Mouse (Mus musculus): Measurements from ENCODE around the gene Kdelr2. TPM values are rescaled to one million over a fixed set of nuclear protein-coding genes. Genes with fewer than 3 reads are reported as not detected.
"Not testable (repeated sequence)": the region's sequence is repeated elsewhere in the genome, so short reads cannot be mapped to it uniquely, and the experiment has no call there.

The Kdelr2 gene
- polyA plus RNA-seq, 1 experiment: 91.8 TPM

DNA sequence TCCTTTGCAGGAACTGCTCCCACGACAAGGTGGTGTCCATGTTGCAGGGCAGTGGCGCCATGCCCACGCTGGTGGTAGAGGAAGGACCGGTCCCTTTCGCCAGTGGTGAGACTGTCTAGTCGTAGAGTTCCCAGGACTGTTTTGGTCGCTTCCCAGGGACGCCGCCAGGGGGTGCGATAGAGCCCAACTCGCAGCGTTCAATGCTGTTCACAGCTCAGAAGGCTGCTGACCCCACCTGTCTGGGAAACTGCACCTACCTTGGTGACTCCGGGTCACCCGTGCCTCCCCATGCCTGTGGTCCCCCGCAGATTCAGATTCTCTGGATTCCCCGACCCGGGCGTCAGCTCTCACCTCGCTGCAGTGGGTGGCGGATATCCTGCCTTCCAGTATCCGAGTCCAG is 28.4 kb upstream of the Kdelr2 start:
- Histone ChIP-seq H3K4me3 (ENCODE audit: insufficient read depth, low read depth, low read length) (no peak overlapping the region), H3K4me1 (ENCODE audit: control insufficient read depth, insufficient read depth, low read length) (no peaks in the 10 kb centered on the region), H3K27me3 (replicated peaks; ENCODE audit: control insufficient read depth, insufficient read depth, low read length) (no peaks in the 10 kb centered on the region; the same call in 1 of the 2 replicates), H3K36me3 (ENCODE audit: control insufficient read depth, insufficient read depth, low read length) (no peaks in the 10 kb centered on the region), H3K27ac (ENCODE audit: insufficient read depth, low read depth, low read length) (no peak overlapping the region)
- peak; percentile 64 for DNase-seq
- WGBS: 8% methylated on average over 21 of the region's 21 CpGs
- TF ChIP-seq CTCF (conservative IDR thresholded peaks at IDR 0.05; ENCODE audit: insufficient read depth, insufficient read length, low read depth, low read length) (peak; percentile 75), POLR2A (IDR thresholded peaks at IDR 0.05; ENCODE audit: low read depth, low read length) (no peak)

- H3K27ac ChIP-seq (ENCODE audit: insufficient read depth, low read depth, low read length): no peak overlapping the region
- 84% methylated on average over 4 of the region's 4 CpGs for WGBS
- 0 out of 2 replicates have a peak, but pooled peaks have one; percentile 12 for TF ChIP-seq CTCF (conservative IDR thresholded peaks at IDR 0.05; ENCODE audit: insufficient read depth, insufficient read length, low read depth, low read length)
- TF ChIP-seq POLR2A (IDR thresholded peaks at IDR 0.05; ENCODE audit: low read depth, low read length): no peak
- no peaks in the 10 kb centered on the region for H3K27me3 ChIP-seq (replicated peaks; ENCODE audit: control insufficient read depth, insufficient read depth, low read length)
- no peak for DNase-seq
- H3K36me3 ChIP-seq (ENCODE audit: control insufficient read depth, insufficient read depth, low read length): no peaks in the 10 kb centered on the region
- H3K4me1 ChIP-seq (ENCODE audit: control insufficient read depth, insufficient read depth, low read length): no peaks in the 10 kb centered on the region
- no peak overlapping the region for H3K4me3 ChIP-seq (ENCODE audit: insufficient read depth, low read depth, low read length)
Measured at GRCm38 (mm10) chr5:143376156-143376555, 27.5 kb upstream of the Kdelr2 start.

DNA sequence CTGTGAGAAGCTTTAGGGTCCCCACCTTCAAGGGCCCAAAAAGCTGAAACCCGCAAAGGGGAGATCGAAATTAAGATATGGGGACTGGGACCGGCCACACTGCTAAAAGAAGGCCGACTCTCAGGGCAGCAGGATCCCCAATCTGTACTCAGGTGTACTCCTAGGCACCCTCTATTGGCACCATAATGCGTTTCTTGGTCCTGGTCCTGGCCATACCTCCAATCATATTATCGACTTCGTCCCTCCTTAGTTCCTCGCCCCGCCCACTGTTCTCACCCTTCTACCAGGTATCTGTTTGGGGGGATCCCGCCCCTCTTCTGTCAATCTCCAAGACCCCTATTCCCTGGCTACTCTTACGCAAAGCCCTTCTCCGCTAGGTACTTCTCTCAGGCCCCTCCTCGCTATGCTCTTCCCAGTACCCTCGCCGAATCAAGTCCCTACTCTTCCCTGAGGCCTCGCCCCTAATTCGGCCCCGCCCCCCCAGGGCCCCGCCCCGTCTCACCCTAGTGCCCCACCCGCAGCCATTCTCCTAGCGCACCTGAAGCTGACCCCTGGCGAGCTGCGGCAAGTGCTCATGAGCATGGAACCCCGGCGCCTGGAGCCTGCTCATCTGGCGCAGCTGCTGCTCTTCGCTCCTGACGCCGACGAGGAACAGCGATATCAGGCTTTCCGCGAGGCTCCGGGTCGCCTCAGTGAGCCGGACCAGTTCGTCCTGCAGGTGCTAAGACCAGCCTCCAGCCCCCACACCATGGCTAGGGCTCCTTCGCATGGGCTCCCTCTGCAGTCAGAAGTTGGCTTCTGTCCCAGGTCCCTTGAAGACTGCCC is 16.6 kb upstream of the Kdelr2 start:
- peaks cover 4% of the 10 kb centered on the region; the same call in 1 of the 2 replicates for H3K4me1 ChIP-seq (ENCODE audit: control insufficient read depth, insufficient read depth, low read length)
- no peak overlapping the region for H3K27ac ChIP-seq (ENCODE audit: insufficient read depth, low read depth, low read length)
- no peaks in the 10 kb centered on the region for H3K27me3 ChIP-seq (replicated peaks; ENCODE audit: control insufficient read depth, insufficient read depth, low read length)
- no peak for TF ChIP-seq CTCF (conservative IDR thresholded peaks at IDR 0.05; ENCODE audit: insufficient read depth, insufficient read length, low read depth, low read length)
- no peak for TF ChIP-seq POLR2A (IDR thresholded peaks at IDR 0.05; ENCODE audit: low read depth, low read length)
- H3K4me3 ChIP-seq (ENCODE audit: insufficient read depth, low read depth, low read length): no peak overlapping the region
- 10% methylated on average over 38 of the region's 39 CpGs for WGBS
- no peaks in the 10 kb centered on the region for H3K36me3 ChIP-seq (ENCODE audit: control insufficient read depth, insufficient read depth, low read length)
- peak; percentile 18 for DNase-seq

DNA sequence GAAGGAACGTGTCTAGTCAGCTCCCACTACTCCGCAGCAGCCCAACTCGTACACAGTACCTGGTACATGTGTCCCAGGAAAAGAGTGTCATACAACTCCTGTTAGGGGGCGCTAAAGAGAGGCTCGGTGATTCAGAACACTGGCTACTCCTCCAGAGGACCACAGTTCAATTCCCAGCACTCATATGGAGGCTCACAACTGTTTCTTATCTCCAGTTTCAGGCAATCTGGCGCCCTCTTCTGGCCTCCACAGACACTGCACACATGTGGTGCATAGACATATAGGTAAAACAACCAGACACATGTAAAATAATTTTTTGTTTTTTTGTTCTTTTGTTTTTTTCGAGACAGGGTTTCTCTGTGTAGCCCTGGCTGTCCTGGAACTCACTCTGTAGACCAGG is 9.5 kb upstream of the Kdelr2 start:
- TF ChIP-seq POLR2A (IDR thresholded peaks at IDR 0.05; ENCODE audit: low read depth, low read length) (no peak), CTCF (conservative IDR thresholded peaks at IDR 0.05; ENCODE audit: insufficient read depth, insufficient read length, low read depth, low read length) (0 out of 2 replicates have a peak, but pooled peaks have one; percentile 14)
- Histone ChIP-seq H3K4me1 (ENCODE audit: control insufficient read depth, insufficient read depth, low read length) (no peaks in the 10 kb centered on the region), H3K4me3 (ENCODE audit: insufficient read depth, low read depth, low read length) (no peak overlapping the region), H3K27ac (ENCODE audit: insufficient read depth, low read depth, low read length) (no peak overlapping the region), H3K27me3 (replicated peaks; ENCODE audit: control insufficient read depth, insufficient read depth, low read length) (no peaks in the 10 kb centered on the region), H3K36me3 (ENCODE audit: control insufficient read depth, insufficient read depth, low read length) (no peaks in the 10 kb centered on the region)
- no peak for DNase-seq
- WGBS: 83% methylated on average over 7 of the region's 7 CpGs

DNA sequence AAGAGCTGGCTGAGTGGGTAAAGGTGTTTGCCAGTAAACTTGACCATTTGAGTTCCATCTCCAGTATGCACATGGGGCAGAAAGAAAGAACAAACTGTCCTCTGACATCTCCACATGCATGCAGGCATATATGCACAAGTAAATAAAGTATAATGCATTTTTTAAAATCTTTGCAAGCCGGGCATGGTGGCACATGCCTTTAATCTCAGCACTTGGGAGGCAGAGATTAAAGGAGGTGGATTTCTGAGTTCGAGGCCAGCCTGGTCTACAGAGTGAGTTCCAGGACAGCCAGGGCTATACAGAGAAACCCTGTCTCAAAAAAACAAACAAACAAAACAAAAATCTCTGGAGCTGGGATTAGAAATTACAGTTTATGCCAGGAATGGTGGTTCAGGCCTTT is 8.7 kb upstream of the Kdelr2 start:
- not testable (repeated sequence) for H3K4me3 ChIP-seq (ENCODE audit: insufficient read depth, low read depth, low read length); H3K27ac ChIP-seq (ENCODE audit: insufficient read depth, low read depth, low read length); H3K4me1 ChIP-seq (ENCODE audit: control insufficient read depth, insufficient read depth, low read length); H3K36me3 ChIP-seq (ENCODE audit: control insufficient read depth, insufficient read depth, low read length); H3K27me3 ChIP-seq (replicated peaks; ENCODE audit: control insufficient read depth, insufficient read depth, low read length); DNase-seq
- WGBS: 95% methylated on average over 2 of the region's 2 CpGs

GRCm38 (mm10) chr5:143395649-143396048 is 8.0 kb upstream of the Kdelr2 start:
- no peaks in the 10 kb centered on the region for H3K27me3 ChIP-seq (replicated peaks; ENCODE audit: control insufficient read depth, insufficient read depth, low read length)
- H3K4me3 ChIP-seq (ENCODE audit: insufficient read depth, low read depth, low read length): no peak overlapping the region
- H3K36me3 ChIP-seq (ENCODE audit: control insufficient read depth, insufficient read depth, low read length): no peaks in the 10 kb centered on the region
- no peaks in the 10 kb centered on the region for H3K4me1 ChIP-seq (ENCODE audit: control insufficient read depth, insufficient read depth, low read length)
- TF ChIP-seq POLR2A (IDR thresholded peaks at IDR 0.05; ENCODE audit: low read depth, low read length) (no peak), CTCF (conservative IDR thresholded peaks at IDR 0.05; ENCODE audit: insufficient read depth, insufficient read length, low read depth, low read length) (peak; percentile 81)
- no peak overlapping the region for H3K27ac ChIP-seq (ENCODE audit: insufficient read depth, low read depth, low read length)
- 60% methylated on average over 2 of the region's 2 CpGs for WGBS
- peak; percentile 53 for DNase-seq

DNA sequence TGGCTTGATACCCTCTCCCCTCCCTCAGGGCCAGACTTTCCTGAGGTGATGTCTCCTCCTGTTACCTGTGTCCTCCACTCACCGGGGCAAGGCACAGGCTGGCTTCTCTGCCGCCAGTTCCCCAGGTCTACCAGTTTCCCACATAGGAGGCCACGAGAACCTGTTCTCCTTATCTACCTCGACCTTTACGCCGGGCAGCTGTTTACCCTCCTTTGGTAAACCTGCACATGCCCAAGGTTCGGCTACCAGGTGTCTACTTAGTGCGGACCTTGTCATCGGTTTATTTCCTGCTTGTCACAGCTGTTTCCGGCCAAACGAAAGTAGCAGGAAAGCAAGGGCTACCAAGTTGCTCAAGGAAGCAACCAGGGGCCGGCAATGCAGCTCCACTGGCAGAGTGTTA is 3.1 kb upstream of the Kdelr2 start:
- WGBS: 79% methylated on average over 12 of the region's 12 CpGs
- H3K4me1 ChIP-seq (ENCODE audit: control insufficient read depth, insufficient read depth, low read length): no peaks in the 10 kb centered on the region; the same call in 1 of the 2 replicates
- H3K27me3 ChIP-seq (replicated peaks; ENCODE audit: control insufficient read depth, insufficient read depth, low read length): no peaks in the 10 kb centered on the region
- no peaks in the 10 kb centered on the region for H3K36me3 ChIP-seq (ENCODE audit: control insufficient read depth, insufficient read depth, low read length)
- TF ChIP-seq CTCF (conservative IDR thresholded peaks at IDR 0.05; ENCODE audit: insufficient read depth, insufficient read length, low read depth, low read length): no peak
- H3K4me3 ChIP-seq (ENCODE audit: insufficient read depth, low read depth, low read length): no peak overlapping the region
- H3K27ac ChIP-seq (ENCODE audit: insufficient read depth, low read depth, low read length): no peak overlapping the region
- DNase-seq: no peak
